Mouse (Mus musculus) kidney, postnatal 36 days (tissue): Measurements from ENCODE around the gene Fam69a.

ENCODE experiments used
- DNase-seq, 2 experiments: peaks; one replicate each; pipeline ENCODE4 v3.0.0; 2021 to 2022; ENCODE audit warnings: mixed read lengths in 2 of 2

The Fam69a gene

GRCm38 (mm10) chr5:107900206-107901013 is 86.5 kb downstream of the Fam69a start, which contains the start of gene Rpl5:
Rpl5 (plus strand) TSS chr5:107900502.
- peak; percentile 97 to 98 for DNase-seq

GRCm38 (mm10) chr5:107896265-107896664 is 90.6 kb downstream of the Fam69a start:
- no peak for DNase-seq

DNA sequence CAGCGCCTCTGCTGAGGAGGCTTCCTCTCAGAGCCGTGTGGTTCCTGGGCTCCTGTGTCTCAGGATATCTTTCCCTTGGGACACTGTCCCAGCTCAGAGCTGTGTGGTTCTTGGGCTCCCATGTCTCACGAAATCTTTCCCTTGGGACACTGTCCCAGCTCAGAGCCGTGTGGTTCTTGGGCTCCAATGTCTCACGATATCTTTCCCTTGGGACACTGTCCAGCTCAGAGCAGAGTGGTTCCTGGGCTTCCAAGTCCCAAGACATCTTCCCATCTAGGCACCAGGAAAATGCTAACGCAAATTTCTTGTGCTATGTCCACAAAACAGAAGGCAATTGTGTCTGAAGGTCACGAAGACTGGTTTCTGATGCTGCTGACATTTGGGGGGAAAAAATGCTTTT is 92.2 kb downstream of the Fam69a start:
- DNase-seq, result peak in 1 of 2 experiments; percentile 14

DNA sequence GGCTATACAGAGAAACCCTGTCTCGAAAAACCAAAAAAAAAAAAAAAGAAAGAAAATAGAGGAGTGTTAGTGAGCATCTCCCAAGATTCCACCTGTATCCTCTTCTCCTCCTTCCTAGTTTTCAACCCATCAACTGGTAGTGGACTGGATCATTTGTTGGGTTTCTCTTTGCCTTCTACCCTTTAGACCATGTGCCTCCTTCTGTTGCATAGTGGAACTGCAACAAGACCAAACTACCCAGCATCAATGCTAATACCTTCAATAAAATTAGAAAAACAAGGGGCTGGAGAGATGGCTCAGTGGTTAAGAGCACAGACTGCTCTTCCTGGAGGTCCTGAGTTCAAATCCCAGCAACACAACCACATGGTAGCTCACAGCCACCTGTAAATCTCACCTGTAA is 95.4 kb downstream of the Fam69a start:
- peak in 1 of 2 experiments; percentile 56 for DNase-seq

GRCm38 (mm10) chr5:107889994-107890888 is 96.6 kb downstream of the Fam69a start:
- peak; percentile 77 to 91 for DNase-seq

- DNase-seq, result peak; percentile 66 to 88
Observed at GRCm38 (mm10) chr5:107880710-107881109, 106.2 kb downstream of the Fam69a start.

- DNase-seq, result no peak
Observed at GRCm38 (mm10) chr5:107877053-107877452, 109.8 kb downstream of the Fam69a start.

GRCm38 (mm10) chr5:107875261-107875611 is 111.6 kb downstream of the Fam69a start:
- peak; percentile 31 to 70 for DNase-seq

GRCm38 (mm10) chr5:107874561-107875260 is 112.2 kb downstream of the Fam69a start, which contains the start of gene Evi5:
Evi5 (minus strand) TSS chr5:107875107.
- DNase-seq, result peak in 1 of 2 experiments; percentile 51

GRCm38 (mm10) chr5:107873886-107874302 is 113.0 kb downstream of the Fam69a start:
- no peak for DNase-seq

GRCm38 (mm10) chr5:107873330-107873729 is 113.6 kb downstream of the Fam69a start:
- DNase-seq, result no peak

- DNase-seq, result no peak
Observed at GRCm38 (mm10) chr5:107869701-107870100, 117.2 kb downstream of the Fam69a start.

- DNase-seq, result peak; percentile 96 to 97
Observed at GRCm38 (mm10) chr5:107868905-107869424, 117.9 kb downstream of the Fam69a start.

DNA sequence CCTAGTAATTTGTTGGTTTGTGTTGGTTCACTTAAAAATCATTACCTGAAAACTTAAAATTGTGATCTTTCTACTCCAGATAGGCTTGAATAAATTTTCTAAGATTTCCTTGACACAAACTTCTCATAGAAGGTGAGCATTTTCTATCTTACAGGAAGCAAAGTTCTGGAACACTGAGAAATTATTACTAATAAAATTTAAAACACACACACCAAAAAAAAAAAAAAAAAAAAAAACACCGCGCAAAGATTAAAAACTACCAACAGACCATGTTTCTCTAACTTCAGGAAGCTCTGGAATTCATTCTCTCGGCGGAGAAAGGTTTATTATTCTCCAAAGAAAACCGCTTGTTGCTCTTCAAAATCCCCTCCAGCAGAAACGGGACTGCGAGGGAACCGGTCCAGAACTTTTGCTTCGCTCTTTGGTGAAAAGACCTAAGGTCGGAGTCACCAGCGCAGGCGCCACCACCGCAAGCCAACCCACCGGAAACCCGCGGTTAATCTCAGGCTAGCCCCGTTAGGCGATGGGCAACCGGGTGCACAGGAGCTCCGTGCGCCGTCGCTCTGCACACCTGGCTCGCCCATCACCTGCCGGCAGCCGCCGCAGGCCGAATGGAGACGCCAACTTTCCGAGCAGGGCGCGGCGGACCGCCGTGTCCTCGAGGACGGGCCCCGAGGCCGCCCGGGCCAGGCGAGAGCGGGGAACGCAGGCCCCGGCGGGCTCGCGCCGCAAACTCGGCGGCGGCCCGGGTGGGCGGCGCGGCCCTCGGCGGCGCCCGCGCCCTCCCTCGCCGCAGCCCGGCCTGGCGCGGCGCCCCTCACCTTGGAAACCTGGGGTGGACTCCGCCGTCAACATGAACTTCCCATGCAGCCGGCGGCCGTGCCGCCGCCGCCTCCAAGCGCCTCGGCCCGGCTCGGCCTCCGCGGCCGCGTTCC is 118.6 kb downstream of the Fam69a start:
- DNase-seq, result peak; percentile 74 to 83

DNA sequence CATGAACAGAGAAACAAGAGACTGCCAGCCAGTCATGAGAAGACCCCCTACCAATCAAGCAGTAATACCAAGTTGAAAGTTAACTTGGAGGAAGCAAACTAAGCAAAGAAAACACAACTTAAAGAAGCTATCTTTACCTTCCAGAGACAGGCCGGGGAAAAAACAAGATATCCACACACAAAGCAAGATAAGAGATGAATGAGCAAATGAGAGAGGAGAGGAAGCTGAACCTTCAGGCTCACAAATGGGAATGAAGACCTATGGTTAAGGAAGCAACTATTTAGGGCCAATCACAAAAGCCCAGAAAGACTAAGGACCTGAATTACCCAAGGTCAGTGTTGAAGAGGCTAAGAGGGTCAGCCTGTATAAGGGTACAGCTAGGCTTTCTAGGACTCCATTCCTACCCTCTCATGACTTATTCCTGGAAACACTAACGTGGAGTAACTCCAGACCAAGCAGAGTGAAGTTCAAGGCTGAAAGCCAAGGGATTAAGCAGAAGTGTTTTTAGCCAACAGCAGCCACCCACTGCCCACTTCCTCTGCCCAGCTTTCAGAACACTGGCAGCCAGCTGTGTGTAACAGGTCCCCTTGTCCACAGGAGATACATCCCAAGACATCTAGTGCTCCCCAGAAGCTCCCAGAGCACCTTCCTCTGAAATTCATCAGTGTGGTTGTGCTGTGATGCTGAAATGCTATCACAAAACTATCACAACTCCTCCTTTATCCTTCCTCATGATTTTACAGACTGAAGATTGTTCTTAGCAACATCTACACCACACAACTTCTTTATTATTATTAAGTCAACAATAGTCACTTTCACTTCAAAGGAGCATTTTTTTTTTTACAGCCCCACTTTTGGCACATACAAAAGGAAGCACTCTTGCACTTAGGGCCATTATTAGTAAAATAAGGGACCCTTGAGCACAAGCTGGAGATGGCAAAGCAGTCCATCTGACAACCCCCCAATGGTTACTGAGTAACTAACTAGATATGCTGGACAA is 120.5 kb downstream of the Fam69a start:
- DNase-seq, result peak; percentile 33 to 42

DNA sequence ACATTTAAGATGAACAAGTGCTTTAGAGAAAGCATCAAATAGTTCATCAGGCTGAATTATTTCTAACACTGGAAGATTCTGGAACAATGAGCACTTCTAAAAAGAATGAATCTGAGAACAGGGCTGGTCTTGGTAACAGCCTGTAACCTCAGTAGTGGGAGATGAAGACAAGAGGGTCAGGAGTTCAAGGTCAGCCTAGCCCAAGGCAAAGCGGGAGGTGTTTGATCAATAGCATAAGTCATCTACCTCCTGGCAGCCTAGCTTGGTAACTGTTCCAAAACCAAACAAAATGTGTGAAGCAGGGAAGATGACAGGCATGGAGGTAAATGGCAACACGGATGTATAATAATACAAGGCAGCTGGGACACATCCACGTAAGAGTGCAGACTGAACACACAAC is 122.9 kb downstream of the Fam69a start:
- no peak for DNase-seq

DNA sequence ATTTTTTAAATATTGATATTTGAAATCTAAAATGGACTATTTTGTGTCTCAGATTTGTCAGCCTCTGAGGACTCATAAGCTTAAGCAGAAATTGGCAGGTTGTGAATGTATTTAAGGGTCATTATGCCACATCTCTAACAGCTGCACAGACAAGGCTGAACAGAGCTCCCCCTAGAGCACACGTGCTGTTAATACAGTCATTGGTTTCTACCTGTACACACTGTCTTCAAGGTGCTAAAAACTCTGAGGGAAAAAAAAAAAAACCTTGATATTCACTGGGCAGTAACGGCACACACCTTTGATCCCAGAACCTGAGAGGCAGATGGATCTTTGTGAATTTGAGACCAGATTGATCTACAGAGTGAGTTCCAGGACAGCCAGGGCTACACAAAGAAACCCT is 127.9 kb downstream of the Fam69a start:
- DNase-seq, result peak in 1 of 2 experiments; percentile 30
